Mouse (Mus musculus) stomach, postnatal 0 days (tissue): ENCODE measurements around the gene Ciapin1. TPM values are rescaled to one million over a fixed set of nuclear protein-coding genes. Genes with fewer than 3 reads are reported as not detected.
A peak's percentile ranks its signal among the peaks of the same experiment; 100 is the strongest.

ENCODE experiments used
- ATAC-seq: fragments of 200-750 bp; cut with Nextera tagmentation; 2 replicates; pipeline ENCODE4 v1.8.0; 2017; ENCODE audit not compliant: low FRiP score, low TSS enrichment
- DNase-seq: peaks from one replicate; pipeline ENCODE4 v3.0.0-alpha.2; 2016; ENCODE audit warnings: low spot score
- H3K27ac ChIP-seq: fragments of 300-500 bp; sonication (generic); replicated peaks from 2 replicates; pipeline ENCODE4 v1.5.1; 2014; ENCODE audit warnings: mild to moderate bottlenecking, control low read depth
- H3K27me3 ChIP-seq: fragments of 300-500 bp; sonication (generic); 2 replicates; pipeline ENCODE4 v1.6.1; 2014; ENCODE audit warnings: low read length; ENCODE audit not compliant: control insufficient read depth, insufficient read depth
- H3K36me3 ChIP-seq: fragments of 300-500 bp; sonication (generic); 2 replicates; pipeline ENCODE4 v1.6.1; 2014; ENCODE audit warnings: low read length, mixed read lengths; ENCODE audit not compliant: control insufficient read depth, insufficient read depth
- H3K4me1 ChIP-seq: fragments of 300-500 bp; sonication (generic); replicated peaks from 2 replicates; pipeline ENCODE4 v1.6.1; 2014; ENCODE audit warnings: antibody characterized with exemption; ENCODE audit not compliant: control insufficient read depth, insufficient read depth
- H3K4me2 ChIP-seq: fragments of 300-500 bp; sonication (generic); replicated peaks from 2 replicates; pipeline ENCODE4 v1.6.1; 2014; ENCODE audit warnings: low read depth, mild to moderate bottlenecking, control low read depth, moderate library complexity
- H3K4me3 ChIP-seq: fragments of 300-500 bp; sonication (generic); 2 replicates; pipeline ENCODE4 v1.5.1; 2014; ENCODE audit warnings: low read depth, low read length, control low read depth
- H3K9ac ChIP-seq: fragments of 300-500 bp; sonication (generic); 2 replicates; pipeline ENCODE4 v1.6.1; 2014; ENCODE audit warnings: mild to moderate bottlenecking, low read length, control low read depth, mixed read lengths
- H3K9me3 ChIP-seq: fragments of 300-500 bp; sonication (generic); 2 replicates; pipeline ENCODE4 v1.6.1; 2016; ENCODE audit warnings: low read length; ENCODE audit not compliant: control insufficient read depth
- CTCF ChIP-seq: IDR thresholded peaks from 2 replicates; pipeline ENCODE4 v1.5.1; 2016; ENCODE audit warnings: antibody characterized with exemption, low read depth, mild to moderate bottlenecking, moderate library complexity
- EP300 ChIP-seq: optimal IDR thresholded peaks from 2 replicates; pipeline ENCODE3; 2016; ENCODE audit warnings: antibody characterized with exemption
- WGBS: fragments of 180-500 bp; shearing (Covaris S2); extraction: QIAGEN DNeasy Blood & Tissue Kit; methylation state at CpG from one replicate; pipeline ENCODE4 v1.1.7; 2014; 5-methylcytosine and 5-hydroxymethylcytosine counted together
- polyA plus RNA-seq: library from polyadenylated mRNA; unstranded; fragments of >200 nt; fragmentation: Nextera tagmentation; extraction: Ambion mirVana; gene quantifications from 2 replicates; pipeline ENCODE4 v1.2.1, GENCODE M21; 2015

Ciapin1 gene
- polyA plus RNA-seq, 1 experiment from 2014 or later, result 58.8 TPM

DNA sequence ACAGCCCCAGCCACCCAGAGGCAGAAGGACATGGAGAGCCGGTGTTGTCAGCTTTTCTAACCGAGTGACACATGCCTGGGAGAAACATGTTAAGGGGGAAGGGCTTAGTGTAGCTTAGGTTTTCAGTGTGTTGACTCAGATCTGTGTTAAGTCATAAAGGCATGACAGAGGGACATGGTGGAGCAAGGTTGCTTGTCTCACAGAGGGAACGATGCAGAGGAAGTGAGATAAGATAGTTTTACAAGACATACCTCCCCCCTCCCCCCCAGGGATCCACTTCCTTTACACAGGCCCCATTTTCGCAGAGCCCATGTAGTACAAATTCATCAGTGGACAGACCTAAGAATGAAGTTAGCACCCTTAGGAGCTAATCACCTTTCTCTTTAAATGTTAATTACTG, 35.8 kb downstream of the Ciapin1 start:
- Histone ChIP-seq H3K36me3 (no peaks in the 10 kb centered on the region), H3K4me3 (no peak overlapping the region), H3K27ac (no peak overlapping the region), H3K4me1 (no peaks in the 10 kb centered on the region), H3K9ac (no peak overlapping the region), H3K4me2 (no peak overlapping the region), H3K27me3 (no peaks in the 10 kb centered on the region), H3K9me3 (no peaks in the 10 kb centered on the region)
- TF ChIP-seq CTCF, result no peak
- no peak for TF ChIP-seq EP300
- WGBS, result 62% methylated on average over 4 of the region's 4 CpGs
- DNase-seq (no peak), ATAC-seq (no peak)

DNA sequence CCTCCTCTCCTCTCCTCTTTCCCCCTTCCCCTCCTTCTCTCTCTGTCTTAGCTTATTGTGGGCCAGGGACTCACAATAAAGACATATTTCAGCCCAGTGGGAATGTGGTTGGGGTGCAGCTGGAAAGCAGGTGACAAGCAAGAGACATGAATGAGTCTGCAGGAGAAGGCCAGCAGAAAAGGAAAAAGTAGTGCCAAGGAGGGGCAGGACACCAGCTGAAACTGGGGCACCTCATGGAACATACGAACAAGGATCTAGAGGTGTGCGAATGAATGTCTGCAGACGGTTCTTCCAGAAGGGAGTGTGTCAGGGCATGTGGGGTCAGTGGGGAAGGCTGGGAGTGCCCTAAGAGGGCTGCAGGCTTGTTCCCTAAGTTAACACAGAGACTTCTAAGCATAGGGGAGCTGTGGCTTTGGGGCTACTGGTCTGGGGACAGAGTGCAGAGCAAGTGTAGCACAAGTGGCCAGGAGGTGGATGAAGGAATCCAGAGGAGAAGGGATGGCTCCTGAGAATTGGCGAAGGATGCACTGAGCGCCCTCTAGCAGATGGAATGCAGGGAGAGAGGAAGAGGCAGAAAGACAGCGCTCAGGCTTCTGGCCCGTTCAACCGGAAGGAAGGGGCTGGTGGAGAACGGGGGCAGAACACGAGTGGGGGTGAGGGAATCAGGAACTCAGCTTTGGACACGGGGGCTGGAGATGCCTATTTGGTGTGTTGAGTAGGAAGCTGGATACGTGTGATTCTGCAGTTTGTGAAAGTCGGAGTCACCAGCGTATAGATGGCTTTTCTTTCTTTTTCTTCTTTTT, 36.7 kb downstream of the Ciapin1 start:
- Histone ChIP-seq H3K27me3 (no peaks in the 10 kb centered on the region), H3K4me1 (no peaks in the 10 kb centered on the region), H3K36me3 (no peaks in the 10 kb centered on the region), H3K4me2 (no peak overlapping the region), H3K9me3 (no peaks in the 10 kb centered on the region), H3K9ac (no peak overlapping the region), H3K4me3 (no peak overlapping the region), H3K27ac (no peak overlapping the region)
- peak; percentile 39 for DNase-seq
- no peak for TF ChIP-seq EP300
- peak; percentile 79 for TF ChIP-seq CTCF
- ATAC-seq, result peak; percentile 32; the same call in 1 of the 2 replicates
- 43% methylated on average over 14 of the region's 14 CpGs for WGBS

DNA sequence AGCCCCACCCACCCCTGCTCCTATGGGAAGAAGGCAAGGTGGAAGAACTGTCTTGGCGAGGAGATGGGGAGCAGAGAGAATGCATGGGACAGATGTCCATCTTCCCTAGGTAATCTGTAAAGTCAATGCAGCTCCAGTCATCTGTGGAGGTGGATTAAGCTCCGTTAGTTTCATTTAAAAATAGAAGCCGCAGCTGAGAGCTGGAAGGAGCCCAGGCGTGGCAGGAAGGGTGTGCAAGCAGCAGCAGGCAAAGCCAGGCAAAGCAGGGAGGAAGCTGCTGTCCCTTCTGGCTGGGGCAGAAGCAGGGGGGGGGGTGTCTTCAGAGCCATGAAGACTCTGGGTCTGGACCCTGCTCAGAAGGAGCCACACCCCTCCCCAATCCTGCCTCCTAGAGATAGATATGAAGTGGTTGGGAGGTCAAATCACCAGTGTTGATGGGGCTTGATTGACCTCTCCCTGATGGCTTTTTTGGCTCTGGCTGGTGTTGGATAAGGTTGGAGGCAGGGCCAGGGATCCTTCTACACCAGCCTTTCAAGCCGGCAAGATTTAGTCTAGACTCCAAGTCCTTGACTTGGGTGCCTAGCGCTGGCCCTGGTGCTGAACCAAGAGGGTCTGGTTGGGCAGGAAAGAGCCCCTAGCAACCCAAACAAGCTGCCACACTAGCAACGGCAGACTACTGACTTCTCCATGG, 37.7 kb downstream of the Ciapin1 start:
- Histone ChIP-seq H3K9me3 (no peaks in the 10 kb centered on the region), H3K4me3 (no peak overlapping the region), H3K4me1 (no peaks in the 10 kb centered on the region), H3K4me2 (no peak overlapping the region), H3K27ac (no peak overlapping the region), H3K36me3 (no peaks in the 10 kb centered on the region), H3K27me3 (no peaks in the 10 kb centered on the region), H3K9ac (no peak overlapping the region)
- ATAC-seq (no peak), DNase-seq (no peak)
- 54% methylated on average over 7 of the region's 7 CpGs for WGBS
- no peak for TF ChIP-seq CTCF
- TF ChIP-seq EP300, result no peak

DNA sequence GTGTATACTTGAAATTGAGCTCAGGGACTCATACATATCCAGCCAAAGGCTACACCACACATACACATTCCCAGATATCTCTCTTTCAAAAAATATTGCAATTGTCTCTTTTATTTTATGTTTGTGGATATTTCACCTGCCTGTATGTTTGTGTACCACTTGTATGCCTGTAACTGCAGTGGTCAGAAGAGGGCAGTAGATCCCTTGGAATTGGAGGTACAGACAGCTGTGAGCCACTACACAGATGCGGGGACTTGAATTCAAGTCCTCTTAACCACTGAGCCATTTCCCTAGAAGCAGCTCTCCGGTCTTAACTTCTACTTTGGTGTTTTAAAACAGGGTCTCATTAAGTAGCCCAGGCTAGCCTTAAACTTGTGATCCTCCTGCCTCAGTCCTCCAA, 43.4 kb downstream of the Ciapin1 start:
- Histone ChIP-seq H3K36me3 (no peaks in the 10 kb centered on the region), H3K27me3 (no peaks in the 10 kb centered on the region), H3K9ac (no peak overlapping the region), H3K27ac (no peak overlapping the region), H3K4me1 (no peaks in the 10 kb centered on the region), H3K9me3 (no peaks in the 10 kb centered on the region), H3K4me2 (no peak overlapping the region), H3K4me3 (no peak overlapping the region)
- DNase-seq (no peak), ATAC-seq (no peak)
- WGBS, result 96% methylated on average over 2 of the region's 2 CpGs
- TF ChIP-seq EP300, result no peak
- peak; percentile 32; the same call in 1 of the 2 replicates for TF ChIP-seq CTCF

DNA sequence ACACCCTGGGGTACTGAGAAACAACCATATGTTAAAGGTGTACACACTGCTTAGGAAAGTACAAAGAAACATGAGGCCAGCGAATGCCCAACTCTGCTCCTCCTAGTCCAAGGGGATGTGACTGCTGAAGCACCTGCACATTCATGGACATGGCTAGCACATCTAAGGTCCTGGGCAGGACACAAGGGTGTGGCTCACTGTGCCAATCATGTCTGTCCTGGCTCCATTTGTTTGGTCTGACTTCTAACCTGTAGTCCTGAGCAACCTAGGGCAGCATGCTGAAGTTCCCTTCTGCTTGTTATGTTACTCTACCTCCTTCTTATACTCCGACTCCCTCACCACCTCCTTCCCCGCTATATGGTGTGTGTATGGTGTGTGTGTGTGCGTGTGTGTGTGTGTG, 43.8 kb downstream of the Ciapin1 start:
- no peaks in the 10 kb centered on the region for H3K36me3 ChIP-seq
- ATAC-seq (no peak), DNase-seq (no peak)
- no peak overlapping the region for H3K4me3 ChIP-seq
- no peaks in the 10 kb centered on the region for H3K9me3 ChIP-seq
- H3K9ac ChIP-seq, result no peak overlapping the region
- H3K27me3 ChIP-seq, result no peaks in the 10 kb centered on the region
- no peaks in the 10 kb centered on the region for H3K4me1 ChIP-seq
- no peak overlapping the region for H3K27ac ChIP-seq
- no peak for TF ChIP-seq EP300
- no peak for TF ChIP-seq CTCF
- 87% methylated on average over 4 of the region's 4 CpGs for WGBS
- H3K4me2 ChIP-seq, result no peak overlapping the region
